Mouse (Mus musculus): ENCODE measurements around the gene Cdh12. TPM values are rescaled to one million over a fixed set of nuclear protein-coding genes. Genes with fewer than 3 reads are reported as not detected.

Gene Cdh12
- total RNA-seq, 2 experiments from 2014 or later, result 27.0 to 28.9 TPM

- DNase-seq, result no peak
Observed at GRCm38 (mm10) chr15:21393080-21393479, 944.0 kb downstream of the Cdh12 start.

GRCm38 (mm10) chr15:21405196-21405595 lies 956.1 kb downstream of the Cdh12 start:
- DNase-seq, result peak; percentile 43 to 56

GRCm38 (mm10) chr15:21407324-21408044 lies 958.4 kb downstream of the Cdh12 start:
- DNase-seq, result no peak

GRCm38 (mm10) chr15:21437347-21437746 lies 988.3 kb downstream of the Cdh12 start:
- DNase-seq, result no peak

GRCm38 (mm10) chr15:21437924-21438323 lies 988.9 kb downstream of the Cdh12 start:
- no peak for DNase-seq

- DNase-seq, result no peak
Observed at GRCm38 (mm10) chr15:21458098-21458497, 1009.0 kb downstream of the Cdh12 start.

- no peak for DNase-seq
Observed at GRCm38 (mm10) chr15:21519355-21519869, 1070.3 kb downstream of the Cdh12 start.

- DNase-seq, result no peak
Observed at GRCm38 (mm10) chr15:21530804-21531203, 1081.7 kb downstream of the Cdh12 start.

GRCm38 (mm10) chr15:21536909-21537308 lies 1087.8 kb downstream of the Cdh12 start:
- no peak for DNase-seq

- no peak for DNase-seq
Observed at GRCm38 (mm10) chr15:21544786-21545185, 1095.7 kb downstream of the Cdh12 start.

- DNase-seq, result no peak
Observed at GRCm38 (mm10) chr15:21555981-21556380, 1106.9 kb downstream of the Cdh12 start.

GRCm38 (mm10) chr15:21566314-21567051 lies 1117.4 kb downstream of the Cdh12 start:
- no peak for DNase-seq

GRCm38 (mm10) chr15:21604510-21604909 lies 1155.4 kb downstream of the Cdh12 start:
- no peak for DNase-seq

Small RNAs within 50 kb of the gene (microRNA-seq; reads per million reads assigned to microRNA genes)
- gene Gm27397, result 0 reads per million in 2 experiments

Other genes with a start within 250 kb of the Cdh12 start
- gene Acot10, start 217.5 kb downstream of the Cdh12 start, total RNA-seq (2021), result not detected

Data from layer of hippocampus, postnatal 36 days (tissue).